Mouse (Mus musculus) left cerebral cortex, adult 8-10 months (tissue): ENCODE measurements around the gene Hectd1. TPM values are rescaled to one million over a fixed set of nuclear protein-coding genes. Genes with fewer than 3 reads are reported as not detected.

Experiments used
- DNase-seq, 2 experiments: peaks; one replicate each; pipeline ENCODE4 v3.0.0; 2022; ENCODE audit warnings: low spot score in 2 of 2
- total RNA-seq, 4 experiments: library from RNA; stranded (reverse); gene quantifications; 2 replicates each; pipeline ENCODE4 v1.2.4; 2022

Hectd1 gene
- total RNA-seq, 4 experiments from 2014 or later = 77.1 to 85.4 (median 79.4) TPM

DNA sequence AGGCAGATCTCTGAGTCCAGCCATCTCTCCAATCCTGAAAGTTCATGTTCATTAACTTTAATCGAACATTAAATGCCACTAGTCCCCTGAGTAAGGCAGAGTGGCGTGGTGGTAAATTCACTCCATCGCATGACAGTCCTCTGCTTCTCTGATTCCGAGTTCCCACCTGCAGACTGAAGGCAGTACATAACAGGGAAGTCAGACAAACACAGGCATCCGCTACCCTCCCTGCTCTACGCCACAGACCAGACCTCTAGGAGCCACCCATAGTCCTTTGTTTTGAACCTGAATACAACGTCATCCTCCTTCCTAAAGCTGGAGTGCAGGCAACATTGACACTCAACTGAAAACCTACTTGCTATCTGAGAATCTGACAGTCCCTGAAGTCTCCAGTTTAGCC is 124.8 kb downstream of the Hectd1 start:
- no peak for DNase-seq

DNA sequence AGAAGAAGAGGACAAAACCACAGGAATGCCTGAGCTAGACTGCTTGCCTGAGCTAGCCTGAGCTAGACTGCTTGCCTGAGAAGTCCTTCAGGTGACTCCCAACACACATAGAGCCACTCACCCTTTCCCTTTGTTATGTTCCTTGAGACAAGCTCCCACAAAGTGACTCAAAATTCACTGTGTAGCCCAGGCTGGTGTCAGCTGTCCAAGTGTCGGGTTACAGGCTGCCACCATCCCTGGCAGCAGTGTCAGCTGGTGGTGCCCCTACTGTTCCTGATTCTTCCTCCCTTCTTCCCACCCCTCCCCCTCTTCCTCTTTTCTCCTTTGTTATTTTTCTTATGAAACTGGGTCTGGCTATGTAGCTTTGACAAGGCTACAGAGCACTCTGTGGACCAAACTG is 125.5 kb downstream of the Hectd1 start:
- DNase-seq = no peak

DNA sequence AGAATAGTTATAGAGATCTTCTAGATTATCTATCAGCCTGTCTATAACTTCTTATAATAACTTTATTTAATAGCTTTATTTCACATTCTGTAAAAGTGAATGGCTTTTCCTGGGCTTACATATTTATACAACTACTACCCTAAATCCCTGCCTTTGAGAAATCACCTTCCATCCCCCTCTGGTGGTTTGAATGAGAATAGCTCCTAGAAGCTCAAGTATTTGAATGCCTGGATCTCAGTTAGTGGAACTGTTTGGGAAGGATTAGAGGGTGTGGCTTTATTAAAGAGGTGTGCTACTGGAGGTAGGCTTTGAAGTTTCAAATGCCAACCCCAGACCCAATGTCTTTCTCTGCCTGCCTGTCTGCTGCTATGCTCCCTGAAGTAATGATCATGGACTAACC is 127.6 kb downstream of the Hectd1 start:
- DNase-seq = no peak

DNA sequence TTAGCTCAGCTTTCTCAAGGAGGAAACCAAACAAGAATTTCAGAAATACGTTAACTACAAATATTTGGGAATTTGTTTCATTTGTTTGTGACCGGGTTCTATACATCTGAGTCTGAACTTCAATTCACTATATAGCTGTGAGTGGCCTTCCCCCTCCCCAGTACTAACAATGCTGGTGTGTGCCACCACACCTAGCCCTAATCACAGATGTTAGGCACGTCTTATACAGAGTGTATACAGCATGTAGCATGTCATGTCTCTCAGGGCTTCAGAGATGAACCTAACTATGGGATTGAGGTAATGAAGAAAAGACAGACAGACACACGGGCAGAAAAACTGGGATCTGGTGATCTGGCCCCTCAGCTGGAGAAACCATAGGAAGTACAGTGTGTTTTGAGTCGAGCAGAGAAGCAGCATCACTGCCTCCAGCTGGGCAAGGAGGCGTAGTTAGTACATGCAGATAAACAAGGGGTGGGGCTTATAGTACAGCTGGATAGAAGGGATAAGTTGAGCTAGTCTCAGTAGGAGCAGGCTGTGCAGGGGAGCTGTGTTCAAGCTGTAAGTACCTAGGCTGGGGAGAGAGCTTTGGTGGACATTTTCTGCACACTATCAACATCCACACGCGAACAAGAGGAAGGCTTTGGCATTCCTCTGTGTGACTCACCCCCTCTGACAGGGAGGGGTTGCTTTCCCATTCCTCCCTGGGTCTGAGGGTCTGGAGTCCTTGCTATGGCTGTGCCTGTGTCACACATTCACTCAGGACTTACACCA is 129.5 kb downstream of the Hectd1 start:
- no peak for DNase-seq

DNA sequence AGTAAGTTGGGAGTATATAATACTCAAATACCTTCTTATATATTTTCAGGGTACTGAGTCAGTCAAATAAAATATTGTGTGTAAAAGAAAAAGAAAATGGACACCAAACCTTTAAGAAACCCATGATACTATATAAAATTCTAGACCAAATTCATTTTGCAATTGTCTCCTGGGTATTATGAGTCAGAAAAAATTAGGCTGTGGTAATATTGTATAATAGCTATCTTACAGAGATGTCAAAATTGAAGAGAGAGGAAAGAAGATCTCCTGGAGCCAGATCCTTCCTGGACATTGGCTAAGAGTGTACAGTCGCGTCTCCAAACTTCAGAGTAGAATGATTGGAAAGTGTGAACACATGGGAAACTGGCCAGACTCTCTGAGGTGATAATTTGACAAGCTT is 133.2 kb downstream of the Hectd1 start:
- DNase-seq = no peak

DNA sequence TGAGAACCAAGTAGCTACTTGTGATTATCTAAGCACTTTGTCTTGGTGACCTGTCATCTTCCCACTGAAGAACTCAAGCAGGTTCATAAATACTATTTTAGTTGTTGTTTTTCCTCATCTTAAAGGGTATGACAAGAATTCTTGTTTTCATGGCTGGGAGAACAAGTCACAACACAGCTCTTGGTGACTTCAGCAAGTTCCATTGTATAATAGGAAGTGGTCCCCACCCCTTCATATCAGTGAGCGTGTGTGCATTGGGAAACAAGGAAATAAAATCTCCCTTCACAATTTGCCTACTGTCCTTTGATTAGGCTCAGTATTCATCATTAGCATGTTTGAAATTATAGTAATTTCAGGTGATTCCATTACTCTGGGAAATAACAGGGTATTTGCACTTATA is 134.4 kb downstream of the Hectd1 start:
- DNase-seq = no peak

DNA sequence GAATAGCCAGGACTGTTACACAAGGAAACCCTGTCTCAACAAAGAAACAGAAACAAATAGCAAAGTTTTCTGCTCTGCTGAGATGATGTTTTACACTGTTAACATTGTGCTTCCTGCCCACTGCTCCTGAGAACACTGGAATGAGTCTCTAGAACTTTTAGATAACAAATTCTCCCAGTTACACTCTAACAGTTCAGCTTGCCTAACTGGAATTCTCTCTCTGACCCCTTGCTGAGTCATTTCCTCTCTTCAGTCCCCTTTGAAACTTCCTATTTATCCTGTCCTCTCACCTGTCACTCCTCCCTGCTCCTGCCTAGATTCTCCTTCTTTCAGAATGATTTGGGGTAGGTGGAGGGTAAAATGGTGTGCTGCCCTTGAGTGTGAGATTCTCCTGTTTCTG is 135.2 kb downstream of the Hectd1 start:
- DNase-seq = no peak

Other genes starting within 250 kb of the Hectd1 start
- 10 to 100 TPM; 27.4 to 31.2 (median 29.1) TPM for gene Coch, start 236.2 kb downstream of the Hectd1 start, total RNA-seq
- 10 to 100 TPM; 58.0 to 65.7 (median 61.2) TPM for gene Ap4s1, start 138.5 kb downstream of the Hectd1 start, total RNA-seq
- gene Strn3, start 137.6 kb downstream of the Hectd1 start, total RNA-seq = 10 to 100 TPM; 83.8 to 90.6 (median 86.9) TPM
- 1 to 10 TPM; 8.0 to 9.8 (median 9.5) TPM for gene Heatr5a, start 141.8 kb upstream of the Hectd1 start, total RNA-seq
- 10 to 100 TPM; 10.8 to 11.9 (median 11.6) TPM for gene Dtd2, start 177.0 kb upstream of the Hectd1 start, total RNA-seq
- gene Gpr33, start 198.5 kb upstream of the Hectd1 start, total RNA-seq = not detected